Mouse (Mus musculus) olfactory bulb, adult 2 months (tissue): Measurements from ENCODE around the gene Adipor1.

Experiments
- CTCF ChIP-seq: fragments of 200-500 bp; IDR thresholded peaks from 2 replicates; pipeline ENCODE4 v1.5.1; 2012; ENCODE audit warnings: low read depth, mild to moderate bottlenecking, low read length, moderate library complexity; ENCODE audit not compliant: insufficient read depth
- POLR2A ChIP-seq: fragments of 200-500 bp; IDR thresholded peaks from 2 replicates; pipeline ENCODE4 v1.6.1; 2012; ENCODE audit warnings: mild to moderate bottlenecking, low read depth, low read length, moderate library complexity; ENCODE audit not compliant: insufficient read depth

- TF ChIP-seq CTCF (no peak), POLR2A (no peak)
Measured at GRCm38 (mm10) chr1:134393827-134394226, 21.4 kb upstream of the Adipor1 start.
